Mouse (Mus musculus): Measurements from ENCODE around the gene Tbc1d5.

Gene Tbc1d5

GRCm38 (mm10) chr17:50752753-50753152, 426.4 kb downstream of the Tbc1d5 start:
- Histone ChIP-seq H3K4me3 (replicated peaks; ENCODE audit: low read length) (no peak overlapping the region), H3K27me3 (ENCODE audit: insufficient read depth, low read length) (no peaks in the 10 kb centered on the region), H3K9me3 (ENCODE audit: low read length) (peaks cover 14% of the 10 kb centered on the region; the same call in 1 of the 2 replicates), H3K4me1 (replicated peaks; ENCODE audit: low read depth, low read length) (peaks cover 13% of the 10 kb centered on the region), H3K36me3 (ENCODE audit: insufficient read depth, low read length) (no peaks in the 10 kb centered on the region)
- TF ChIP-seq POU5F1 (IDR thresholded peaks at IDR 0.05; ENCODE audit: borderline replicate concordance, low read length) (no peak), CTCF (conservative IDR thresholded peaks at IDR 0.05; ENCODE audit: low read length) (no peak), NANOG (IDR thresholded peaks at IDR 0.05; ENCODE audit: borderline replicate concordance, low read length) (no peak)

- no peak for TF ChIP-seq CTCF (conservative IDR thresholded peaks at IDR 0.05; ENCODE audit: low read length)
- no peak for TF ChIP-seq POU5F1 (IDR thresholded peaks at IDR 0.05; ENCODE audit: borderline replicate concordance, low read length)
- TF ChIP-seq NANOG (IDR thresholded peaks at IDR 0.05; ENCODE audit: borderline replicate concordance, low read length) = no peak
- no peak overlapping the region for H3K4me3 ChIP-seq (replicated peaks; ENCODE audit: low read length)
These were observed 427.2 kb downstream of the Tbc1d5 start for GRCm38 (mm10) chr17:50751911-50752310.

GRCm38 (mm10) chr17:50750874-50751273, 428.3 kb downstream of the Tbc1d5 start:
- Histone ChIP-seq H3K36me3 (ENCODE audit: insufficient read depth, low read length) (no peaks in the 10 kb centered on the region), H3K27me3 (ENCODE audit: insufficient read depth, low read length) (no peaks in the 10 kb centered on the region), H3K4me1 (replicated peaks; ENCODE audit: low read depth, low read length) (peaks cover 13% of the 10 kb centered on the region), H3K4me3 (replicated peaks; ENCODE audit: low read length) (no peak overlapping the region), H3K9me3 (ENCODE audit: low read length) (peaks cover 14% of the 10 kb centered on the region; the same call in 1 of the 2 replicates)
- TF ChIP-seq NANOG (IDR thresholded peaks at IDR 0.05; ENCODE audit: borderline replicate concordance, low read length) = no peak
- no peak for TF ChIP-seq CTCF (conservative IDR thresholded peaks at IDR 0.05; ENCODE audit: low read length)
- no peak for TF ChIP-seq POU5F1 (IDR thresholded peaks at IDR 0.05; ENCODE audit: borderline replicate concordance, low read length)

More at GRCm38 (mm10) chr17:50751911-50752310, 427.2 kb downstream of the Tbc1d5 start:
- Histone ChIP-seq H3K4me1 (replicated peaks; ENCODE audit: low read depth, low read length) (peaks cover 13% of the 10 kb centered on the region), H3K27me3 (ENCODE audit: insufficient read depth, low read length) (no peaks in the 10 kb centered on the region), H3K36me3 (ENCODE audit: insufficient read depth, low read length) (no peaks in the 10 kb centered on the region), H3K9me3 (ENCODE audit: low read length) (peaks cover 14% of the 10 kb centered on the region; the same call in 1 of the 2 replicates)

- Histone ChIP-seq H3K36me3 (ENCODE audit: insufficient read depth, low read length) (no peaks in the 10 kb centered on the region), H3K4me1 (replicated peaks; ENCODE audit: low read depth, low read length) (no peaks in the 10 kb centered on the region), H3K27me3 (ENCODE audit: insufficient read depth, low read length) (no peaks in the 10 kb centered on the region), H3K4me3 (replicated peaks; ENCODE audit: low read length) (no peak overlapping the region), H3K9me3 (ENCODE audit: low read length) (no peaks in the 10 kb centered on the region)
- no peak for TF ChIP-seq CTCF (conservative IDR thresholded peaks at IDR 0.05; ENCODE audit: low read length)
- no peak for TF ChIP-seq POU5F1 (IDR thresholded peaks at IDR 0.05; ENCODE audit: borderline replicate concordance, low read length)
- no peak for TF ChIP-seq NANOG (IDR thresholded peaks at IDR 0.05; ENCODE audit: borderline replicate concordance, low read length)
These were observed 437.8 kb downstream of the Tbc1d5 start for GRCm38 (mm10) chr17:50741386-50741785.

GRCm38 (mm10) chr17:50740804-50741203, 438.3 kb downstream of the Tbc1d5 start:
- H3K4me3 ChIP-seq (replicated peaks; ENCODE audit: low read length) = no peak overlapping the region
- H3K4me1 ChIP-seq (replicated peaks; ENCODE audit: low read depth, low read length) = no peaks in the 10 kb centered on the region
- TF ChIP-seq NANOG (IDR thresholded peaks at IDR 0.05; ENCODE audit: borderline replicate concordance, low read length) = no peak
- no peak for TF ChIP-seq CTCF (conservative IDR thresholded peaks at IDR 0.05; ENCODE audit: low read length)
- no peak for TF ChIP-seq POU5F1 (IDR thresholded peaks at IDR 0.05; ENCODE audit: borderline replicate concordance, low read length)
- H3K36me3 ChIP-seq (ENCODE audit: insufficient read depth, low read length) = no peaks in the 10 kb centered on the region
- no peaks in the 10 kb centered on the region for H3K27me3 ChIP-seq (ENCODE audit: insufficient read depth, low read length)
- H3K9me3 ChIP-seq (ENCODE audit: low read length) = no peaks in the 10 kb centered on the region

GRCm38 (mm10) chr17:50738476-50738875, 440.7 kb downstream of the Tbc1d5 start:
- TF ChIP-seq CTCF (conservative IDR thresholded peaks at IDR 0.05; ENCODE audit: low read length) (no peak), POU5F1 (IDR thresholded peaks at IDR 0.05; ENCODE audit: borderline replicate concordance, low read length) (no peak), NANOG (IDR thresholded peaks at IDR 0.05; ENCODE audit: borderline replicate concordance, low read length) (no peak)
- Histone ChIP-seq H3K27me3 (ENCODE audit: insufficient read depth, low read length) (no peaks in the 10 kb centered on the region), H3K9me3 (ENCODE audit: low read length) (no peaks in the 10 kb centered on the region), H3K36me3 (ENCODE audit: insufficient read depth, low read length) (no peaks in the 10 kb centered on the region), H3K4me3 (replicated peaks; ENCODE audit: low read length) (no peak overlapping the region), H3K4me1 (replicated peaks; ENCODE audit: low read depth, low read length) (no peaks in the 10 kb centered on the region)

- Histone ChIP-seq H3K9me3 (ENCODE audit: low read length) (no peaks in the 10 kb centered on the region), H3K27me3 (ENCODE audit: insufficient read depth, low read length) (no peaks in the 10 kb centered on the region), H3K4me3 (replicated peaks; ENCODE audit: low read length) (no peak overlapping the region), H3K36me3 (ENCODE audit: insufficient read depth, low read length) (no peaks in the 10 kb centered on the region), H3K4me1 (replicated peaks; ENCODE audit: low read depth, low read length) (no peaks in the 10 kb centered on the region)
- no peak for TF ChIP-seq POU5F1 (IDR thresholded peaks at IDR 0.05; ENCODE audit: borderline replicate concordance, low read length)
- TF ChIP-seq NANOG (IDR thresholded peaks at IDR 0.05; ENCODE audit: borderline replicate concordance, low read length) = no peak
- TF ChIP-seq CTCF (conservative IDR thresholded peaks at IDR 0.05; ENCODE audit: low read length) = no peak
These were observed 442.1 kb downstream of the Tbc1d5 start for GRCm38 (mm10) chr17:50737068-50737467.

GRCm38 (mm10) chr17:50735955-50736533, 443.1 kb downstream of the Tbc1d5 start:
- TF ChIP-seq CTCF (conservative IDR thresholded peaks at IDR 0.05; ENCODE audit: low read length) (no peak), POU5F1 (IDR thresholded peaks at IDR 0.05; ENCODE audit: borderline replicate concordance, low read length) (no peak), NANOG (IDR thresholded peaks at IDR 0.05; ENCODE audit: borderline replicate concordance, low read length) (no peak)
- Histone ChIP-seq H3K27me3 (ENCODE audit: insufficient read depth, low read length) (no peaks in the 10 kb centered on the region), H3K4me3 (replicated peaks; ENCODE audit: low read length) (no peak overlapping the region), H3K36me3 (ENCODE audit: insufficient read depth, low read length) (no peaks in the 10 kb centered on the region), H3K9me3 (ENCODE audit: low read length) (no peaks in the 10 kb centered on the region), H3K4me1 (replicated peaks; ENCODE audit: low read depth, low read length) (no peaks in the 10 kb centered on the region)

Measured in E14TG2a.4 (cell line).